Mouse (Mus musculus): ENCODE results near the gene Ogt. TPM values are rescaled to one million over a fixed set of nuclear protein-coding genes. Genes with fewer than 3 reads are reported as not detected.

Gene Ogt
- polyA plus RNA-seq, 1 experiment from 2014 or later: 149 TPM

GRCm38 (mm10) chrX:101641161-101641530 lies 1.3 kb downstream of the Ogt start:
- Histone ChIP-seq H3K9ac (ENCODE audit: low read length) (peak overlapping the region; percentile 83), H3K4me3 (ENCODE audit: low read length) (peak overlapping the region; percentile 66), H3K27ac (ENCODE audit: low read length) (peak overlapping the region; percentile 76), H3K36me3 (ENCODE audit: control insufficient read depth, insufficient read depth, low read length) (no peaks in the 10 kb centered on the region), H3K27me3 (ENCODE audit: control insufficient read depth, insufficient read depth, low read depth, low read length) (peaks cover 2% of the 10 kb centered on the region), H3K9me3 (ENCODE audit: control insufficient read depth, low read length) (no peaks in the 10 kb centered on the region), H3K4me2 (ENCODE audit: low read depth, low read length) (peak overlapping the region; percentile 65), H3K4me1 (replicated peaks; ENCODE audit: control insufficient read depth, insufficient read depth, low read length) (no peaks in the 10 kb centered on the region)
- 11% methylated on average over 6 of the region's 6 CpGs for WGBS
- no peak for ATAC-seq (ENCODE audit: low read depth)

GRCm38 (mm10) chrX:101642091-101642490 lies 2.2 kb downstream of the Ogt start:
- Histone ChIP-seq H3K4me1 (replicated peaks; ENCODE audit: control insufficient read depth, insufficient read depth, low read length) (no peaks in the 10 kb centered on the region), H3K9ac (ENCODE audit: low read length) (peak overlapping the region; percentile 39), H3K4me3 (ENCODE audit: low read length) (peak overlapping the region; percentile 50), H3K27ac (ENCODE audit: low read length) (no peak overlapping the region), H3K9me3 (ENCODE audit: control insufficient read depth, low read length) (no peaks in the 10 kb centered on the region), H3K27me3 (ENCODE audit: control insufficient read depth, insufficient read depth, low read depth, low read length) (peaks cover 2% of the 10 kb centered on the region), H3K36me3 (ENCODE audit: control insufficient read depth, insufficient read depth, low read length) (no peaks in the 10 kb centered on the region), H3K4me2 (ENCODE audit: low read depth, low read length) (peak overlapping the region; percentile 65)
- ATAC-seq (ENCODE audit: low read depth): no peak
- 14% methylated on average over 5 of the region's 5 CpGs for WGBS

- Histone ChIP-seq H3K9ac (ENCODE audit: low read length) (no peak overlapping the region), H3K9me3 (ENCODE audit: control insufficient read depth, low read length) (no peaks in the 10 kb centered on the region), H3K4me3 (ENCODE audit: low read length) (no peak overlapping the region), H3K36me3 (ENCODE audit: control insufficient read depth, insufficient read depth, low read length) (no peaks in the 10 kb centered on the region), H3K4me1 (replicated peaks; ENCODE audit: control insufficient read depth, insufficient read depth, low read length) (no peaks in the 10 kb centered on the region), H3K27ac (ENCODE audit: low read length) (no peak overlapping the region), H3K4me2 (ENCODE audit: low read depth, low read length) (no peak overlapping the region), H3K27me3 (ENCODE audit: control insufficient read depth, insufficient read depth, low read depth, low read length) (peaks cover 2% of the 10 kb centered on the region)
- 52% methylated on average over 2 of the region's 2 CpGs for WGBS
- no peak for ATAC-seq (ENCODE audit: low read depth)
Observed at GRCm38 (mm10) chrX:101645286-101645685, 5.4 kb downstream of the Ogt start.

GRCm38 (mm10) chrX:101646621-101647020 lies 6.8 kb downstream of the Ogt start:
- H3K27ac ChIP-seq (ENCODE audit: low read length): no peak overlapping the region
- no peaks in the 10 kb centered on the region for H3K9me3 ChIP-seq (ENCODE audit: control insufficient read depth, low read length)
- no peak for ATAC-seq (ENCODE audit: low read depth)
- H3K9ac ChIP-seq (ENCODE audit: low read length): no peak overlapping the region
- whole genome bisulfite sequencing: 70% methylated on average over 5 of the region's 5 CpGs
- no peak overlapping the region for H3K4me2 ChIP-seq (ENCODE audit: low read depth, low read length)
- H3K36me3 ChIP-seq (ENCODE audit: control insufficient read depth, insufficient read depth, low read length): no peaks in the 10 kb centered on the region
- H3K4me3 ChIP-seq (ENCODE audit: low read length): no peak overlapping the region
- no peaks in the 10 kb centered on the region for H3K4me1 ChIP-seq (replicated peaks; ENCODE audit: control insufficient read depth, insufficient read depth, low read length)
- H3K27me3 ChIP-seq (ENCODE audit: control insufficient read depth, insufficient read depth, low read depth, low read length): no peaks in the 10 kb centered on the region; the same call in 1 of the 2 replicates

- Histone ChIP-seq H3K4me3 (ENCODE audit: low read length) (no peak overlapping the region), H3K9me3 (ENCODE audit: control insufficient read depth, low read length) (peaks cover 24% of the 10 kb centered on the region), H3K4me2 (ENCODE audit: low read depth, low read length) (no peak overlapping the region), H3K4me1 (replicated peaks; ENCODE audit: control insufficient read depth, insufficient read depth, low read length) (no peaks in the 10 kb centered on the region), H3K9ac (ENCODE audit: low read length) (no peak overlapping the region), H3K27ac (ENCODE audit: low read length) (no peak overlapping the region), H3K27me3 (ENCODE audit: control insufficient read depth, insufficient read depth, low read depth, low read length) (no peaks in the 10 kb centered on the region), H3K36me3 (ENCODE audit: control insufficient read depth, insufficient read depth, low read length) (no peaks in the 10 kb centered on the region)
- 91% methylated on average over 27 of the region's 27 CpGs for WGBS
- ATAC-seq (ENCODE audit: low read depth): no peak
Observed at GRCm38 (mm10) chrX:101695686-101696085, 55.8 kb downstream of the Ogt start.

- Histone ChIP-seq H3K9ac (ENCODE audit: low read length) (no peak overlapping the region), H3K4me2 (ENCODE audit: low read depth, low read length) (no peak overlapping the region), H3K27ac (ENCODE audit: low read length) (no peak overlapping the region), H3K36me3 (ENCODE audit: control insufficient read depth, insufficient read depth, low read length) (no peaks in the 10 kb centered on the region), H3K4me1 (replicated peaks; ENCODE audit: control insufficient read depth, insufficient read depth, low read length) (no peaks in the 10 kb centered on the region), H3K4me3 (ENCODE audit: low read length) (no peak overlapping the region), H3K9me3 (ENCODE audit: control insufficient read depth, low read length) (peaks cover 24% of the 10 kb centered on the region), H3K27me3 (ENCODE audit: control insufficient read depth, insufficient read depth, low read depth, low read length) (no peaks in the 10 kb centered on the region)
- 61% methylated on average over 44 of the region's 54 CpGs for WGBS
- ATAC-seq (ENCODE audit: low read depth): no peak
Observed at GRCm38 (mm10) chrX:101697537-101697936, 57.7 kb downstream of the Ogt start.

- Histone ChIP-seq H3K4me3 (ENCODE audit: low read length) (no peak overlapping the region), H3K36me3 (ENCODE audit: control insufficient read depth, insufficient read depth, low read length) (no peaks in the 10 kb centered on the region), H3K27me3 (ENCODE audit: control insufficient read depth, insufficient read depth, low read depth, low read length) (0 out of 2 replicates have a peak, but pooled peaks cover under 1% of the 10 kb centered on the region), H3K4me2 (ENCODE audit: low read depth, low read length) (no peak overlapping the region), H3K27ac (ENCODE audit: low read length) (no peak overlapping the region), H3K9me3 (ENCODE audit: control insufficient read depth, low read length) (peaks cover 24% of the 10 kb centered on the region), H3K9ac (ENCODE audit: low read length) (no peak overlapping the region), H3K4me1 (replicated peaks; ENCODE audit: control insufficient read depth, insufficient read depth, low read length) (no peaks in the 10 kb centered on the region)
- ATAC-seq (ENCODE audit: low read depth): no peak
- WGBS: 56% methylated on average over 23 of the region's 23 CpGs
Observed at GRCm38 (mm10) chrX:101698232-101698631, 58.4 kb downstream of the Ogt start.

GRCm38 (mm10) chrX:101705111-101705510 lies 65.3 kb downstream of the Ogt start:
- Histone ChIP-seq H3K9me3 (ENCODE audit: control insufficient read depth, low read length) (no peaks in the 10 kb centered on the region), H3K4me2 (ENCODE audit: low read depth, low read length) (no peak overlapping the region), H3K4me3 (ENCODE audit: low read length) (no peak overlapping the region), H3K9ac (ENCODE audit: low read length) (no peak overlapping the region), H3K36me3 (ENCODE audit: control insufficient read depth, insufficient read depth, low read length) (no peaks in the 10 kb centered on the region), H3K27me3 (ENCODE audit: control insufficient read depth, insufficient read depth, low read depth, low read length) (peaks cover 4% of the 10 kb centered on the region; the same call in 1 of the 2 replicates), H3K27ac (ENCODE audit: low read length) (no peak overlapping the region), H3K4me1 (replicated peaks; ENCODE audit: control insufficient read depth, insufficient read depth, low read length) (no peaks in the 10 kb centered on the region)
- no peak for ATAC-seq (ENCODE audit: low read depth)
- 68% methylated on average over 7 of the region's 7 CpGs for WGBS

- Histone ChIP-seq H3K4me1 (replicated peaks; ENCODE audit: control insufficient read depth, insufficient read depth, low read length) (no peaks in the 10 kb centered on the region), H3K9me3 (ENCODE audit: control insufficient read depth, low read length) (no peaks in the 10 kb centered on the region), H3K4me2 (ENCODE audit: low read depth, low read length) (no peak overlapping the region), H3K27ac (ENCODE audit: low read length) (no peak overlapping the region), H3K36me3 (ENCODE audit: control insufficient read depth, insufficient read depth, low read length) (no peaks in the 10 kb centered on the region), H3K4me3 (ENCODE audit: low read length) (no peak overlapping the region), H3K27me3 (ENCODE audit: control insufficient read depth, insufficient read depth, low read depth, low read length) (peaks cover 2% of the 10 kb centered on the region; the same call in 1 of the 2 replicates), H3K9ac (ENCODE audit: low read length) (no peak overlapping the region)
- WGBS: 66% methylated on average over 1 of the region's 1 CpGs
- no peak for ATAC-seq (ENCODE audit: low read depth)
Observed at GRCm38 (mm10) chrX:101720401-101720800, 80.5 kb downstream of the Ogt start.

- Histone ChIP-seq H3K4me1 (replicated peaks; ENCODE audit: control insufficient read depth, insufficient read depth, low read length) (peaks cover 3% of the 10 kb centered on the region; the same call in 1 of the 2 replicates), H3K9me3 (ENCODE audit: control insufficient read depth, low read length) (no peaks in the 10 kb centered on the region), H3K4me2 (ENCODE audit: low read depth, low read length) (no peak overlapping the region), H3K27me3 (ENCODE audit: control insufficient read depth, insufficient read depth, low read depth, low read length) (0 out of 2 replicates have a peak, but pooled peaks cover 2% of the 10 kb centered on the region), H3K27ac (ENCODE audit: low read length) (no peak overlapping the region), H3K36me3 (ENCODE audit: control insufficient read depth, insufficient read depth, low read length) (no peaks in the 10 kb centered on the region), H3K4me3 (ENCODE audit: low read length) (no peak overlapping the region), H3K9ac (ENCODE audit: low read length) (no peak overlapping the region)
- ATAC-seq (ENCODE audit: low read depth): no peak
Observed at GRCm38 (mm10) chrX:101730010-101730409, 90.2 kb downstream of the Ogt start.

Data from lung, embryonic 16.5 days (tissue).